Mouse (Mus musculus): ENCODE measurements around the gene Tbp. TPM values are rescaled to one million over a fixed set of nuclear protein-coding genes. Genes with fewer than 3 reads are reported as not detected.

Gene Tbp
- total RNA-seq (2014; rRNA removed) (43.5 and 50.4 TPM in 2 replicates), polyA plus RNA-seq (2015; fragmentation: Nextera tagmentation; extraction: Ambion mirVana) (43.2 and 47.9 TPM in 2 replicates)

DNA sequence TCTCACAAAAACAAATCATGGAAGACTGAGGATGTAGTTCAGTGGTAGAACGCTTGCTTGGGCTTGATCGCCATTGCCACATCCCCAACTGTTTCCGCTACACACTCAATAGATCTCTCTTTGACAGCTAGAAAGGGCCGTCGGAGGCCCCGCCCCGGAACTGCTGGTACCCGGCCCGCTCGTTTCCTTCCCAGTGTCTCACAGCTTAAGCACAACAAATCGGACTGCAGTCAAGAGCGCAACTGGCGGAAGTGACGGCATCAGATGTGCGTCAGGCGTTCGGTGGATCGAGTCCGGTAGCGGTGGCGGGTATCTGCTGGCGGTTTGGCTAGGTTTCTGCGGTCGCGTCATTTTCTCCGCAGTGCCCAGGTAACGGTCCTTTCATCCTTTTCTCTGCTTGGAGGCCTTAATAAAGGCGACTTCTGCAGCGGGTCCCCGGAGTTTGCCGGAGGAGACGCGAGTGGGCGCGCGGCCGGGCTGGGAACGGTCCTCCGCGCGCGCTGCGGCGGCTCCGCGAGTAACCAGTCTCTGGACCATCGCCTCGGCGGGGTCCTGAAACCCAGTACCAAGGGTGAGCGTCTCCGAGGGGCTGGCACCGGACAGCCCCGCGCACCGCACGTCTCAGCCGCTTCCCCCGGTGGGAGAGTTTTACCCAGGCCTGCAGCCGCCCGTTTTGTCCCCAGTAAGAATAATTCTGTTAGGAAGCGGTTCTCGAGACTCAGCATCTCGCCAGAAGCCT is at the start of gene Tbp, which contains the start of gene Psmb1:
Gene Tbp, plus strand, starts transcription at position 233 of the 739 bp plus-strand sequence.
Gene Psmb1, minus strand, starts transcription at position 96 of the 739 bp plus-strand sequence.
- peak within 1 kb of the TSS; percentile 88 for H3K27ac ChIP-seq (ENCODE audit: low read depth, low read length)
- H3K9ac ChIP-seq (replicated peaks; ENCODE audit: low read length, poor library complexity, severe bottlenecking): peak within 1 kb of the TSS; percentile 84
- no peaks in the 10 kb centered on the region for H3K27me3 ChIP-seq (ENCODE audit: insufficient read depth, low read length)
- H3K9me3 ChIP-seq (ENCODE audit: low read length): no peaks in the 10 kb centered on the region
- DNase-seq (ENCODE audit: low spot score): peak; percentile 99
- peak within 1 kb of the TSS; percentile 97 for H3K4me3 ChIP-seq (ENCODE audit: low read depth, low read length)
- TF ChIP-seq CTCF (IDR thresholded peaks at IDR 0.05): no peak
- WGBS: under 1% methylated on average over 63 of the region's 63 CpGs
- peak within 1 kb of the TSS; percentile 86 for H3K4me2 ChIP-seq (ENCODE audit: low read depth, low read length, poor library complexity, severe bottlenecking)
- H3K36me3 ChIP-seq (ENCODE audit: insufficient read depth, low read length): peaks cover 16% of the 10 kb centered on the region
- H3K4me1 ChIP-seq (ENCODE audit: insufficient read depth, low read length): peaks cover 19% of the 10 kb centered on the region; the same call in 1 of the 2 replicates
- ATAC-seq (ENCODE audit: low FRiP score): peak; percentile 91

- no peak overlapping the region for H3K4me3 ChIP-seq (ENCODE audit: low read depth, low read length)
- no peaks in the 10 kb centered on the region for H3K36me3 ChIP-seq (ENCODE audit: insufficient read depth, low read length)
- no peaks in the 10 kb centered on the region for H3K4me1 ChIP-seq (ENCODE audit: insufficient read depth, low read length)
- no peak overlapping the region for H3K9ac ChIP-seq (replicated peaks; ENCODE audit: low read length, poor library complexity, severe bottlenecking)
- TF ChIP-seq CTCF (IDR thresholded peaks at IDR 0.05): no peak
- ATAC-seq (ENCODE audit: low FRiP score) (no peak), DNase-seq (ENCODE audit: low spot score) (no peak)
- H3K4me2 ChIP-seq (ENCODE audit: low read depth, low read length, poor library complexity, severe bottlenecking): no peak overlapping the region
- WGBS: 75% methylated on average over 4 of the region's 4 CpGs
- H3K27me3 ChIP-seq (ENCODE audit: insufficient read depth, low read length): no peaks in the 10 kb centered on the region
- no peaks in the 10 kb centered on the region for H3K9me3 ChIP-seq (ENCODE audit: low read length)
- H3K27ac ChIP-seq (ENCODE audit: low read depth, low read length): no peak overlapping the region
Measured at GRCm38 (mm10) chr17:15455203-15455602, 44.5 kb upstream of the Tbp start.

- no peak for TF ChIP-seq CTCF (IDR thresholded peaks at IDR 0.05)
- no peak overlapping the region for H3K9ac ChIP-seq (replicated peaks; ENCODE audit: low read length, poor library complexity, severe bottlenecking)
- no peak overlapping the region for H3K4me2 ChIP-seq (ENCODE audit: low read depth, low read length, poor library complexity, severe bottlenecking)
- H3K27ac ChIP-seq (ENCODE audit: low read depth, low read length): no peak overlapping the region
- ATAC-seq (ENCODE audit: low FRiP score): no peak
- no peak overlapping the region for H3K4me3 ChIP-seq (ENCODE audit: low read depth, low read length)
- WGBS: 90% methylated on average over 2 of the region's 2 CpGs
- H3K4me1 ChIP-seq (ENCODE audit: insufficient read depth, low read length): no peaks in the 10 kb centered on the region
- no peaks in the 10 kb centered on the region for H3K27me3 ChIP-seq (ENCODE audit: insufficient read depth, low read length)
- H3K9me3 ChIP-seq (ENCODE audit: low read length): no peaks in the 10 kb centered on the region
- no peak for DNase-seq (ENCODE audit: low spot score)
- H3K36me3 ChIP-seq (ENCODE audit: insufficient read depth, low read length): no peaks in the 10 kb centered on the region
Measured at GRCm38 (mm10) chr17:15456595-15456994, 43.1 kb upstream of the Tbp start.

GRCm38 (mm10) chr17:15459761-15460160 is 39.9 kb upstream of the Tbp start:
- ATAC-seq (ENCODE audit: low FRiP score) (no peak), DNase-seq (ENCODE audit: low spot score) (peak; percentile 16)
- H3K9me3 ChIP-seq (ENCODE audit: low read length): no peaks in the 10 kb centered on the region
- H3K4me1 ChIP-seq (ENCODE audit: insufficient read depth, low read length): no peaks in the 10 kb centered on the region
- H3K27me3 ChIP-seq (ENCODE audit: insufficient read depth, low read length): no peaks in the 10 kb centered on the region
- no peak overlapping the region for H3K9ac ChIP-seq (replicated peaks; ENCODE audit: low read length, poor library complexity, severe bottlenecking)
- 84% methylated on average over 4 of the region's 4 CpGs for WGBS
- no peak overlapping the region for H3K4me3 ChIP-seq (ENCODE audit: low read depth, low read length)
- no peak overlapping the region for H3K4me2 ChIP-seq (ENCODE audit: low read depth, low read length, poor library complexity, severe bottlenecking)
- no peak for TF ChIP-seq CTCF (IDR thresholded peaks at IDR 0.05)
- H3K27ac ChIP-seq (ENCODE audit: low read depth, low read length): no peak overlapping the region
- H3K36me3 ChIP-seq (ENCODE audit: insufficient read depth, low read length): no peaks in the 10 kb centered on the region

DNA sequence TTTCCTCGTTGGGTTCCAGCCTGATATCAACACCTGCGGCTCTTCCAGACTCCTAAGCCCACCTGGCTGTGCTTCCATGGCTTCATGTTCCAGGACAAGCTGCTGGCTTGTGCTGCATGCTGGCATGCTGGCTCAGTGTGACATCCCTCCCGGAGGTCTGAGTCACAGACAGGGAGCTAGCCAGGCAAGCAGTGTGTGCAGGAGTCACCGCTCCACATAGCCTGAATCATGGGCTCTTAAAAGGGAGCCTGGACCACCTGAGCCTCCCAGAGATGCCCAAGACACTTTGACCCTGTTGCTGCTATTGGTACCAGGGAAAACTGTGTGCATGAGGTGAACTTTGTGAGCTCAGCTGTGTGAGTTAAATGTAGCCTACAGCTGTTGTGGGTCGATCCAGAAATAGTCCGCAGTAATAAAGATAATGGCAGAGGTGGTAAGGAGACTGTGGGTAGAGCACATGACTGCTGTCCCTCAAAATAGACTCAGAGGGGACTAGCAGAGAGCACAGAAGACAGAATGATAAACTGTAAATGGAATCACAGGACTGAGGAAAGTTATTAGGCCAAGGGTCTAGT is 37.7 kb upstream of the Tbp start:
- H3K4me3 ChIP-seq (ENCODE audit: low read depth, low read length): no peak overlapping the region
- ATAC-seq (ENCODE audit: low FRiP score) (no peak), DNase-seq (ENCODE audit: low spot score) (no peak)
- no peaks in the 10 kb centered on the region for H3K4me1 ChIP-seq (ENCODE audit: insufficient read depth, low read length)
- H3K27ac ChIP-seq (ENCODE audit: low read depth, low read length): no peak overlapping the region
- H3K36me3 ChIP-seq (ENCODE audit: insufficient read depth, low read length): no peaks in the 10 kb centered on the region
- H3K9ac ChIP-seq (replicated peaks; ENCODE audit: low read length, poor library complexity, severe bottlenecking): no peak overlapping the region
- H3K27me3 ChIP-seq (ENCODE audit: insufficient read depth, low read length): no peaks in the 10 kb centered on the region
- H3K4me2 ChIP-seq (ENCODE audit: low read depth, low read length, poor library complexity, severe bottlenecking): no peak overlapping the region
- no peaks in the 10 kb centered on the region for H3K9me3 ChIP-seq (ENCODE audit: low read length)
- 97% methylated on average over 6 of the region's 6 CpGs for WGBS
- TF ChIP-seq CTCF (IDR thresholded peaks at IDR 0.05): no peak

- Histone ChIP-seq H3K9me3 (ENCODE audit: low read length) (no peaks in the 10 kb centered on the region), H3K4me3 (ENCODE audit: low read depth, low read length) (no peak overlapping the region), H3K27ac (ENCODE audit: low read depth, low read length) (no peak overlapping the region), H3K4me2 (ENCODE audit: low read depth, low read length, poor library complexity, severe bottlenecking) (no peak overlapping the region), H3K9ac (replicated peaks; ENCODE audit: low read length, poor library complexity, severe bottlenecking) (no peak overlapping the region), H3K27me3 (ENCODE audit: insufficient read depth, low read length) (no peaks in the 10 kb centered on the region), H3K4me1 (ENCODE audit: insufficient read depth, low read length) (no peaks in the 10 kb centered on the region), H3K36me3 (ENCODE audit: insufficient read depth, low read length) (peaks cover 6% of the 10 kb centered on the region)
- peak; percentile 91 for TF ChIP-seq CTCF (IDR thresholded peaks at IDR 0.05)
- DNase-seq (ENCODE audit: low spot score) (peak; percentile 84), ATAC-seq (ENCODE audit: low FRiP score) (0 out of 2 replicates have a peak, but pooled peaks have one; percentile 44)
- 24% methylated on average over 5 of the region's 5 CpGs for WGBS
Measured at GRCm38 (mm10) chr17:15467669-15468068, 32.0 kb upstream of the Tbp start.
